Mouse (Mus musculus) layer of hippocampus, postnatal 36 days (tissue): Measurements from ENCODE around the gene Ghdc. TPM values are rescaled to one million over a fixed set of nuclear protein-coding genes. Genes with fewer than 3 reads are reported as not detected.
A peak's percentile ranks its signal among the peaks of the same experiment; 100 is the strongest.

ENCODE experiments used
- DNase-seq, 2 experiments: peaks; one replicate each; pipeline ENCODE4 v3.0.0; 2022
- total RNA-seq, 2 experiments: library from RNA; stranded (reverse); gene quantifications; 2 replicates each; pipeline ENCODE4 v1.2.3; 2021

The Ghdc gene
- total RNA-seq = 1 to 10 TPM; 6.2 to 9.9 TPM

DNA sequence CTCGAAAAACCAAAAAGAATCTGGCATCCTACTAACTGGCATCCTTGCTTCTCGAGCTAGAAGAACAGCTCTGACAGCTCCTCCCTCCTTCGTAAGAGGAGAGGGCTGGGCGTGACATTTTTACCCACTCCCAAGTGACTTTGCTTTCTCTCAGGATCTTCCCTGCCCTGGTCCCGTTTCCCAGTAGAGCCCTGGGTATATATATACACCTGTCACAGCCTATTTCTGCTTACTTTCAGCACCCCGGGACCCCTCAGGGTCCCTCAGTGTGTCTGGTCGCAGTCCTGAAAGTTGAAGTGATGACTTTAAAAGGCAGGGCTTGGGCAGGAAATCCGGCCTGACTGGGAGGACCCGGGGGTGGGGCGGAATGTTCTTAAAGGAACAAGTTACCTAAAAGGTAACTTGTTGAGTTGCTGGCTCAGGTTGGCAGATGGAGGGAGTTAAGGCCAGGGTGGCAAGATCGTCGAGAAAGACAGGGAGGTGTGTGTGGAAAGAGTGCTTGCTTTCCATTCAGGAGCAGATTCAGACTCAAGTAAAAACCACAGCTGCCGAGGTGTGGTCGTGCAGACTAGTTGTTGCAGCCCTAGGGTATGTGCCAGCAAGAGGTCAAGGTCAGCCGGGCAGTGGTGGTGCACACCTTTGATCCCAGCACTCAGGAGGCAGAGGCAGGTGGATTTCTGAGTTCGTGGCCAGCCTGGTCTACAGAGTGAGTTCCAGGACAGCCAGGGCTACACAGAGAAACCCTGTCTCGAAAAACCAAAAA is at the start of gene Ghdc:
TSS of gene Ghdc (minus strand) at position 312 of the 763 bp plus-strand sequence.
- DNase-seq = peak; percentile 69 to 72

DNA sequence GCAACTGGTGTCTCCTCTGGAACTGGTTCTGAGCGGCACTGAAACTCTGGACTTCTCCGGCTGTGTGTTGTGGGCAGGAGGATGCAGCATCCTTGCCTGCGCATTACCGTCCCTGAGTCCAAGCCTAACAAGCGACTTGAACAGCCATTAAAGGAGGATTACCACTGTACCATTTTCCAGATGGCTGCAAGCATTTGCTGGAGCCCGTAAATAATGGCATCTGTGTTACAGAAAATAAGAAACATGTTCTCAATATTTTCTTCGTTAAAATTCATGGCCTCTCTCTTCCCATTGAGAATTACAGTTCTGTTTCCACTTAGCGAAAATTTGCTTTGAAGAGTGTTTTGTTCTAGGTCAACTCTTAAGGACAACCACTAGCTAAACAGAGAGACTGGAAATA is 49.3 kb upstream of the Ghdc start:
- no peak for DNase-seq

- no peak for DNase-seq
These were observed 48.9 kb upstream of the Ghdc start for GRCm38 (mm10) chr11:100819626-100820025.

DNA sequence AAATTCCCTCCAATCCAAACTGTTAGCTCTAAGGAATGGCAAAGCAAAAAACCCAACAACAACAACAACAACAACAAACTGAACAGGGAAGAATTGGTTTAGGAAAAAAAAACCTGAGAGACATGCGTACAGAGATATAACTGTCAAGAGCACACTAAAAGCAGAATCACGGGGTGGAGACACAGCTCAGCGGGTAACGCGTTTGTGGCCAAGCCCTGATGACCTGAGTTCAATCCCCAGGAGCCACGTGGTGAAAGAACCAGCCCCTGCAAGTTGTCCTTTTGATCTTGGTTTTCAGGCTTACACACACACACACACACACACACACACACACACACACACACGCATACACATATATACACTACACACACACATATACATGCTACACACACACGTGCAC is 48.3 kb upstream of the Ghdc start:
- DNase-seq = no peak

DNA sequence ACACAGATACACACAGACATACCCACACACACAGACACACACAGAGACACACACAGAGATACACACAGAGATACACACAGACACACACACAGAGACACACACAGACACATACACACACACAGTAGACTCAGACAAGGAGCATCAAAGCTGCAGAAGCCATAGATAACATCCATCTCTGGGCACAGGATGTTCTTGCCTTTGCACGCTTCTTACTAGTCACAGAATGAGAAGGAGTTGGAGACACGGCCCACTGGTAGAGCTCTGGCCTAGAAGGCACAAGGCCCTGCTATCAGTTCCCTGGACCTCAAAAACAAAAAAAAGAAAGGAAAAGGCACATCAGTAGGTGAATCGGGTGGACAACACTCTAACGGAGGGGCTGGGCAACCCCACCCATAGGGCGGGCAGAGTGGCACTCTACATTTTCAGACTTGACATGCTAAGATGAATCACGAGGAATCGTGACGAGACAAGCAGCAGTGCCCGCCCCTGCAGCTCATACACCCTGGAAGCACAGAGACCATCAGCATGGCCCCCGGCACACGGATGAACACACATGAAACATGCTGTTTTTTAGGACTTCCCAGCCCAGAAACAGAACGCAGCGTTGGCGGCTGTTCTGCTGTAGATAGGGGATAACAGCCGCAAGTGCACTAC is 47.7 kb upstream of the Ghdc start:
- DNase-seq = no peak

DNA sequence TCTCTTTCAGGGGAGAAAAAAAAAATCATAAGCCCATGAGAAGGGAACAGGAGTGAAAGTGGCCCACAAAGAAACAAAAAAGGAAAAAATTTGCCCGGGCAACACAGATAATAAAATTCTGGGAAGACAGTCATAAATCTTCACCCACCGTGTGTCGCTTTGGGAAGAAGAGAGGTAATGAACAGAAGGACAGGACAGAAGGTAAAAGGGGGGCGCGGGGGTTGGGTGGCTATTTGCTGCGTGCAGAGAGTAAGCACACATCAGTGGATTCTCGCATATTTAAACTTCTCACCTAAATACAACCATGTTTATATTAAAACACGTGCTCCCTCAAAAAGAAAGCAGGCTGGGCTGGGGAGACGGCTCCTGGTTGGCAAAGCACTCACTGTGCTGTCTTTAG is 46.6 kb upstream of the Ghdc start:
- no peak for DNase-seq

- DNase-seq = no peak
These were observed 46.0 kb upstream of the Ghdc start for GRCm38 (mm10) chr11:100816801-100817200.

GRCm38 (mm10) chr11:100816342-100816741 is 45.6 kb upstream of the Ghdc start:
- DNase-seq = no peak

GRCm38 (mm10) chr11:100814498-100814897 is 43.7 kb upstream of the Ghdc start:
- no peak for DNase-seq

GRCm38 (mm10) chr11:100811132-100811531 is 40.4 kb upstream of the Ghdc start:
- no peak for DNase-seq

DNA sequence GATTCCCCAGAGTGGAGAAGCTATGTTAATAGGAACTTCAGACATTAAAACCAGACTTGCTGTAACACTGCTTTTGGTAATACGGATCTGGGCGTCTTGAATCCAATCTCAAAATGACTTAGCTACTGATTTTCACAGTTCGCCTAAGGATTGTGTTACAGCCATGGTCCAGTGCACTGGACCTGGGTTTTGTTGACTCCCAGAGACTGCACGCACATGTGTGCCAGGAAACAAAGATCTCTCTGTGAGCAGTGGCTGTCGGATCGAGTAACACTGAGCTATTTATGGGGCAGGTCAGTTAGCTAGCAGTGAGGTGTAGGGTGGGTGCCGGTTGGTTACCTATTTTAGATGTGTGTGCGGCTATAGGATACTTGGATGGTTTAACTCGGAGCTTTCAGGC is 39.8 kb upstream of the Ghdc start:
- no peak for DNase-seq

DNA sequence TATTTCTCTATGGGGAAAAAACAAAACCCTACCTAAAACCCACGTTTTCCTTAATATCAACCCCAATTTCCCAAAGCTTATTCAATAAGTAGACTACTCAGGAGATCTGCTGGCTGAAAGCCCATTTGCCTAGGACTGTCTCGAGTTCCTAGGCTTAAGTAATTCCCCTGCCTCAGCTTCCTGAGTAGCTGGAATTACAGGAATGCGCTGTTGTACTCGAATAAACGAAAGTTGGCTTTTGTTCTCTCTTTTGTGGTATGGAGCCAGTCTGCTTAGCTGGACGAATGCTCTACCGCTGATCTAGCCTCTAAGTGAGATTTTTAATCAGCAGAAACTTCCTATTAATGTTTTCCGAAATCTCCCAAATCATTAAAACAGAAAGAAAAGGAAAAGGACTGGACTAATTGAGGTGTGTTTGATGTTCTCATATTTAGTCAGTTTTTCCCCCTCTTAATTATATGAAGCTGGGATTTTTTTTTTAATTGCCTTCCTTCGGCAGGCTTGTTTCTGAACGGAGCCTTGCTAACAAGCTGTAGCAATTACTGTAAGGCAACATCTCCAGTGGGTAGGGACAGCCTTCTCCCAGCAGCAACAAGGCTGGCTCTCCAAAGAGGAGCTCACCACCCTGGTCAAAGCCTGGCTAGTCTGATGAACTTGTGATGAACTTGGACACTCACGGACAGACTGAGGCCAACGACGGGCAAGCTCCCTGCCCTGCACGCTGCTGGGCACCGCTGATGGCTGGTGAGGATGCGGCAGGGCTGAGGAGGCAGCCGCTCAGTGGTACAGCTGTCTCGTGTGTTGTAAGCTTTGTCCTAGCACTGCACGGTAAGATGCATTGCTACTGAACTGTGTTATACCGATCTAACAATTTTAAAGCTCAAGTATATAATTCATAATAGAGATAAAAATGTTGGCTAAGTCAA is 35.9 kb upstream of the Ghdc start:
- no peak for DNase-seq

- DNase-seq = no peak
These were observed 34.8 kb upstream of the Ghdc start for GRCm38 (mm10) chr11:100805535-100805934.

GRCm38 (mm10) chr11:100804409-100804808 is 33.7 kb upstream of the Ghdc start:
- DNase-seq = no peak

DNA sequence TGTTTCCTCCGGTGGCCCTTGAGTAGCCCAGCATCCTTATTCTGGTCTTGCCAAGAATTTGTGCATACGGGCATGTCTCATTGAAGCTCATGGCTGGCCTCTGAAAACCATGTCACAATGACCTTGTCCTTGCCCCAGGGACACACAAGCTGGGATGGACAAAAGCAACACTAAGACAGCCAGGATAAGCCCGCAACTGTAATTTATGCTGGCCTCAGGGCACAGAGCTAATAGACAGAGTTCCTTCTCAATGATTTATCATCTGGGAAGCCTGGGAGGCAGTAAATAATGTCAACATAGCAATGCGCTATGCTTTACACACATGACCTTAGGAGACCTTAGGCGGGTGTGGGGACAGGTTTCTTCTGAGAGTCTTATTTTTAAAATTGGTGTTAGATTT is 28.7 kb upstream of the Ghdc start:
- no peak for DNase-seq

- no peak for DNase-seq
These were observed 25.8 kb upstream of the Ghdc start for GRCm38 (mm10) chr11:100796585-100796984.

- DNase-seq = no peak
These were observed 24.6 kb upstream of the Ghdc start for GRCm38 (mm10) chr11:100795386-100795785.

GRCm38 (mm10) chr11:100791457-100792049 is 20.8 kb upstream of the Ghdc start:
- DNase-seq = no peak

DNA sequence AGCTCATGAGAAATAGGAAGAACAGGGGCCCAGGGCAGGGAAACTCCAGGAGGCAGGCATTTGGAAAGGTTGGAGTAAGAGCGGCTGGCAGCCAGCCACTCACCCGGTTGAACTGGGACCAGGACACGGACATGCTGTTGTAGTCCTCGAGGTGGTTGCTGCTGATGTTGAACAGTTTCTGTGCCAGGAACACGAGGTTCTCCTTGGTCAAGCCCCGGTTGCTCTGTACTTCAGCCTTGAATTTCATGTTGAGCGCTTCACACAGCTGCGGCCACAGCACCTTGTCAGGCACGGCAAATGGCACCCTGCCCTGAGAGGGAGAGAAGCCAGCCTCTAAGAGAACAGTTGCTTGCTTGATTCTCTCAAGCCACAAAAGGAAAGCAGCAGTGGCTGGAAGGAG is 19.9 kb upstream of the Ghdc start:
- DNase-seq = peak; percentile 44 to 50

GRCm38 (mm10) chr11:100789702-100790101 is 18.9 kb upstream of the Ghdc start:
- DNase-seq = no peak

DNA sequence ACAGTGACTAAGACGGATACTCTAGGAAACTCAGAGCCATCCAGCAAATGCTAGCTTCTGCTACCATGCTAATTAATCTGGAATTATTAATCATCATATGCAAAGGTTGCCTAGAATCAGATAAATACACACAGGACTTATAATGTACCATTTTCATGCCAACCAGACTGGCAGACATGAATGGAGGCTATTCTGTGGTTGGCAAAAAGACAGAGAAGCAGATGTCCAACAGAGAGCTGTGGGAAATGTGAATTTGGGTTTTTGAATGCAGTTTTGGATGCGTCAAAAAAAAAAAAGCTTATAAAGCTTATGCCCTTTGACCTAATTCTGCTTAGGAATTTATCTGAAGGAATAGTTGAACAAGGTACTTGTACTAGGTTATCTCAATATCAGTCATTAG is 15.0 kb upstream of the Ghdc start:
- DNase-seq = no peak

- DNase-seq = no peak
These were observed 13.5 kb upstream of the Ghdc start for GRCm38 (mm10) chr11:100784286-100784685.

DNA sequence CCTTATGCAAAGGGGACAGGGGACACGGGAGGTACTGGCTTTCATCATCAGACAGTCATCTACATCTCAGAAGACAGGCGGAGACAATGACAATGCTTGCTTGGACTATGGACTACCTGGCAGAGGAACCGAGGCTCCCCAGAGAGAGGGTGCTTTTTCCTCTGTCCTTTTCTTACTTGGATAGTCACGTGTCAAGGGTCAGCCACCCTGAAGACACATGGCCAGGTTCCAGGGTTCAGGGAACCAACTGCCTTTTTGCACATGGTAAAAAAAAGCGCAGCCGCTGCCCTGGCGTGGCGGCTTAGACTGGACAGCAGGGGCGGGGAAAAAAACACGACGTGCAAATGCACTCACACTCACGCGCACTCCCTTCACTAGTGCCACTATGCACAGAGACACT is 11.8 kb upstream of the Ghdc start:
- no peak for DNase-seq
